Mouse (Mus musculus): ENCODE results near the gene Rita1. TPM values are rescaled to one million over a fixed set of nuclear protein-coding genes. Genes with fewer than 3 reads are reported as not detected.

Gene Rita1
- polyA plus RNA-seq, 1 experiment from 2014 or later = 13.4 TPM

DNA sequence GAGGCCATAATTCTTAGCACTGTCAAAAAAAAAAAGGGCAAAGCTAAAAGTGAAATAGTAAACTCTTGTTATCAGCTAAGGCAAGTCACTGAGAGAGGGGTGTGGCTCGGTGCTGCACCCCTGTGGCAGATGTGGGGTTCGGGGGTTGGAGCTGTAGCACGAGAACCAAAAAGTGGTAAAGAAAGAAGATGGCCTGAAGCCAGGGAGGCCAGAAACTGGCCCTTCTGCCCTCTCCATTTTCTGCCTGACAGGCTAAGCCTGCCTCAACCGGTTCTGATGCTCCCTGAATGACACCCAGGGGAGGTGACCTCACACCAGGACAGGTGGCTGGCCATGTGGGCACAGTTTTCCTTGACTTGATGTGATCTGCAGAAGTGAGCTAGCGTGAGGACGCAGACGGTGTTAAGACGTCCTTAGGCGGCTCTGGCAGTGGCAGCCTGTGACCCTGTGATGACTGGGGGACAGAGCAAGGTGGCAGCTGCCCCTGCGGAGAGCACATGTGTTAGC, 34.4 kb downstream of the Rita1 start:
- no peaks in the 10 kb centered on the region for H3K27me3 ChIP-seq (ENCODE audit: control insufficient read depth, insufficient read depth, low read length)
- H3K9me3 ChIP-seq (replicated peaks; ENCODE audit: control insufficient read depth, low read length) = no peaks in the 10 kb centered on the region
- H3K4me1 ChIP-seq (ENCODE audit: control insufficient read depth, insufficient read depth, low read length) = peaks cover 36% of the 10 kb centered on the region
- peak overlapping the region; percentile 82 for H3K27ac ChIP-seq (ENCODE audit: low read length)
- WGBS = 49% methylated on average over 10 of the region's 10 CpGs
- H3K4me2 ChIP-seq (ENCODE audit: low read depth, low read length) = no peak overlapping the region
- H3K9ac ChIP-seq (ENCODE audit: low read length) = no peak overlapping the region
- ATAC-seq (ENCODE audit: insufficient read depth, low FRiP score) = 0 out of 2 replicates have a peak, but pooled peaks have one; percentile 4
- H3K36me3 ChIP-seq (ENCODE audit: control insufficient read depth, insufficient read depth, low read length) = 0 out of 2 replicates have a peak, but pooled peaks cover 1% of the 10 kb centered on the region
- no peak overlapping the region for H3K4me3 ChIP-seq (replicated peaks; ENCODE audit: low read length)

- peak; percentile 44; the same call in 1 of the 2 replicates for ATAC-seq (ENCODE audit: insufficient read depth, low FRiP score)
- WGBS = 64% methylated on average over 11 of the region's 11 CpGs
- Histone ChIP-seq H3K4me2 (ENCODE audit: low read depth, low read length) (no peak overlapping the region), H3K4me1 (ENCODE audit: control insufficient read depth, insufficient read depth, low read length) (peaks cover 39% of the 10 kb centered on the region), H3K27me3 (ENCODE audit: control insufficient read depth, insufficient read depth, low read length) (no peaks in the 10 kb centered on the region), H3K36me3 (ENCODE audit: control insufficient read depth, insufficient read depth, low read length) (no peaks in the 10 kb centered on the region), H3K9me3 (replicated peaks; ENCODE audit: control insufficient read depth, low read length) (no peaks in the 10 kb centered on the region), H3K9ac (ENCODE audit: low read length) (no peak overlapping the region), H3K27ac (ENCODE audit: low read length) (peak overlapping the region; percentile 82), H3K4me3 (replicated peaks; ENCODE audit: low read length) (no peak overlapping the region)
These were observed 35.5 kb downstream of the Rita1 start for GRCm38 (mm10) chr5:120576781-120577301.

DNA sequence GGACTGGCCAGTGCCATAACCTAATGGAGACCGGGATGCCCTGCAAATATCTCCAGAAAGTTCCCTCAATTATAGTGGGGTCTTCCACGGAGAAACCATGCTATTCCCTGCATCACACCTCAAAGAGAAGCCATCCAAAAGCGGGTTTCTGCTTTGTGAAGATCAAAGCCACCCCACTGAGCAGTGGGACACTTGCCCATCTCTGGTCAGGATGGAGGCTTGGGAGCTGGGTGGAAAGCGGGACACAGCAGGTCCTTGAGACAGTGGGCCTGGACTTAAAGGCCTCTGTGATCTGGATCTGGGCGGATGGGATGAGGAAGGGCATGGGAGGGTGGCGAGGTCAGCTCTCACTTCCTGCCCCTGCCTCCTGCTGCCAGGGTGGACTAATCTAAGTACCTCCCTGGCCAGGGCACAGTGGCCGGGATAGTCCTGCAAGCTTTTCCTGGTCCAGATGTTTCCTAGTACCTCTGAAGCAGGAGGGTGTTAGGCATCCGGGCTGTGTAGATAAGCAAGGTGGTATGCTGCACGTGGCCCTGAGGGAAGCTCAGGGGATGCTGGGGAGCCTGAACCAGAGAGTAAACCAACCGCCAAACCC, 37.8 kb downstream of the Rita1 start:
- WGBS = 72% methylated on average over 10 of the region's 10 CpGs
- no peaks in the 10 kb centered on the region for H3K36me3 ChIP-seq (ENCODE audit: control insufficient read depth, insufficient read depth, low read length)

GRCm38 (mm10) chr5:120571056-120571740, 41.2 kb downstream of the Rita1 start:
- H3K27ac ChIP-seq (ENCODE audit: low read length) = peak overlapping the region; percentile 77
- H3K9ac ChIP-seq (ENCODE audit: low read length) = peak overlapping the region; percentile 10; the same call in 1 of the 2 replicates
- H3K27me3 ChIP-seq (ENCODE audit: control insufficient read depth, insufficient read depth, low read length) = no peaks in the 10 kb centered on the region
- H3K4me2 ChIP-seq (ENCODE audit: low read depth, low read length) = no peak overlapping the region
- H3K36me3 ChIP-seq (ENCODE audit: control insufficient read depth, insufficient read depth, low read length) = no peaks in the 10 kb centered on the region
- H3K4me1 ChIP-seq (ENCODE audit: control insufficient read depth, insufficient read depth, low read length) = peaks cover 56% of the 10 kb centered on the region
- no peak; the same call in 1 of the 2 replicates for ATAC-seq (ENCODE audit: insufficient read depth, low FRiP score)
- no peak overlapping the region for H3K4me3 ChIP-seq (replicated peaks; ENCODE audit: low read length)
- H3K9me3 ChIP-seq (replicated peaks; ENCODE audit: control insufficient read depth, low read length) = no peaks in the 10 kb centered on the region
- 39% methylated on average over 14 of the region's 14 CpGs for WGBS

More for the DNA sequence above, 37.8 kb downstream of the Rita1 start:
- Histone ChIP-seq H3K9me3 (replicated peaks; ENCODE audit: control insufficient read depth, low read length) (no peaks in the 10 kb centered on the region), H3K4me3 (replicated peaks; ENCODE audit: low read length) (no peak overlapping the region), H3K27me3 (ENCODE audit: control insufficient read depth, insufficient read depth, low read length) (no peaks in the 10 kb centered on the region), H3K4me2 (ENCODE audit: low read depth, low read length) (no peak overlapping the region), H3K27ac (ENCODE audit: low read length) (no peak overlapping the region), H3K4me1 (ENCODE audit: control insufficient read depth, insufficient read depth, low read length) (peaks cover 55% of the 10 kb centered on the region), H3K9ac (ENCODE audit: low read length) (no peak overlapping the region)
- no peak for ATAC-seq (ENCODE audit: insufficient read depth, low FRiP score)

DNA sequence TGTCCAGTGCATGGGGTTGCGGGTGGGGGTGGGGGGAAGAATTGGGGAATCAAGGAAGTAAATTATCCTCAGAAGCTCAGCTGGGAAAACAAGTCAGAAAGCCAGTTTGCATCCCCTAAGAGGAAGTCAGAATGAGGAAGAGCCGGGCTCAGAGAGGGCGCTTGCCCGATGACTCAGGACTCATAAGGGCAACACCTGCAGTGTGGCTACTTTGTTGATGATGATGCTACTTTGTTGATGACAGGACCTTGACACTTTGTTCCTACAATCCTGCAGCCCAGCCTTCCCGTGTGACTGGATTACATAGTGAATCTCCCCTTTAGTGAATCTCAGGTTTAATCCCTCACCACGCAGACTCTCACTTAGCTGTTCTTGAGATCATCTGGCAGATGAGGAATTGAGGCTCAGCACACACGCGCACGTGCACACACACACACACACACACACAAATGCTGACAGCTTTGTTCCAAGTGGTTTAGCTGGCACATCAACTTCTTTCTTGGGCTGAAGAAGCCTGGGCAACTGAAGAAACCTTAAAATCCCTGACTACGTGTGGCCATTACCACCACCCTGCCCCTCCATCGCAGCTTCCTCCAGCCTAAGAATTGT, 42.0 kb downstream of the Rita1 start:
- H3K4me1 ChIP-seq (ENCODE audit: control insufficient read depth, insufficient read depth, low read length) = peaks cover 64% of the 10 kb centered on the region
- H3K27me3 ChIP-seq (ENCODE audit: control insufficient read depth, insufficient read depth, low read length) = no peaks in the 10 kb centered on the region
- peak overlapping the region; percentile 77 for H3K27ac ChIP-seq (ENCODE audit: low read length)
- ATAC-seq (ENCODE audit: insufficient read depth, low FRiP score) = no peak
- WGBS = 72% methylated on average over 11 of the region's 11 CpGs
- no peaks in the 10 kb centered on the region for H3K36me3 ChIP-seq (ENCODE audit: control insufficient read depth, insufficient read depth, low read length)
- 0 out of 2 replicates have a peak overlapping the region, but pooled peaks have one; percentile 14 for H3K9ac ChIP-seq (ENCODE audit: low read length)
- no peak overlapping the region for H3K4me3 ChIP-seq (replicated peaks; ENCODE audit: low read length)
- H3K9me3 ChIP-seq (replicated peaks; ENCODE audit: control insufficient read depth, low read length) = no peaks in the 10 kb centered on the region
- no peak overlapping the region for H3K4me2 ChIP-seq (ENCODE audit: low read depth, low read length)

- H3K27me3 ChIP-seq (ENCODE audit: control insufficient read depth, insufficient read depth, low read length) = no peaks in the 10 kb centered on the region
- no peak overlapping the region for H3K4me2 ChIP-seq (ENCODE audit: low read depth, low read length)
- H3K4me1 ChIP-seq (ENCODE audit: control insufficient read depth, insufficient read depth, low read length) = peaks cover 70% of the 10 kb centered on the region
- no peaks in the 10 kb centered on the region for H3K9me3 ChIP-seq (replicated peaks; ENCODE audit: control insufficient read depth, low read length)
- WGBS = 70% methylated on average over 3 of the region's 3 CpGs
- no peaks in the 10 kb centered on the region for H3K36me3 ChIP-seq (ENCODE audit: control insufficient read depth, insufficient read depth, low read length)
- no peak for ATAC-seq (ENCODE audit: insufficient read depth, low FRiP score)
- H3K9ac ChIP-seq (ENCODE audit: low read length) = 0 out of 2 replicates have a peak overlapping the region, but pooled peaks have one; percentile 4
- H3K27ac ChIP-seq (ENCODE audit: low read length) = peak overlapping the region; percentile 52; the same call in 1 of the 2 replicates
- no peak overlapping the region for H3K4me3 ChIP-seq (replicated peaks; ENCODE audit: low read length)
These were observed 42.6 kb downstream of the Rita1 start for GRCm38 (mm10) chr5:120569791-120570190.

DNA sequence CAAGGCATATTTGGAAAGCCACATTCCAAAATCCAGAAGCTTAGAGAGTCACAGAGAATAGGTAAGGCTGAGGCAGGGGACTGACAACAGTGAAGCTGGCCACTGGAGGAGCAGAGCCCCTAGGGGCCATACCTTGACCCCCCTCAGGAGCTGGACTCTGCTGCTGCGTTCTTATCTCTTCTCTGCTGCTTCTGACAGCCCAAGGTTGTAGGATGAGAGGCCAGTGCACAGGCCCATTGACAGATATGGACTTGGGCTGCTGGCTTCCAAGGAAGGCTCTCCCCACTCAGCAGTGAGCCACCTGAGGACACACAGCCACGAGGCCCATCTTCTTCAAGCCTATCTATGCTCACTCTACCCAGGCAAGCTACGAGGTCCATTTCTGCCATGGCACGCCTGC, 43.4 kb downstream of the Rita1 start:
- ATAC-seq (ENCODE audit: insufficient read depth, low FRiP score) = no peak
- Histone ChIP-seq H3K4me1 (ENCODE audit: control insufficient read depth, insufficient read depth, low read length) (peaks cover 75% of the 10 kb centered on the region), H3K4me3 (replicated peaks; ENCODE audit: low read length) (no peak overlapping the region), H3K27me3 (ENCODE audit: control insufficient read depth, insufficient read depth, low read length) (no peaks in the 10 kb centered on the region), H3K4me2 (ENCODE audit: low read depth, low read length) (no peak overlapping the region), H3K36me3 (ENCODE audit: control insufficient read depth, insufficient read depth, low read length) (no peaks in the 10 kb centered on the region), H3K9me3 (replicated peaks; ENCODE audit: control insufficient read depth, low read length) (no peaks in the 10 kb centered on the region), H3K9ac (ENCODE audit: low read length) (peak overlapping the region; percentile 5; the same call in 1 of the 2 replicates), H3K27ac (ENCODE audit: low read length) (no peak overlapping the region)
- WGBS = 72% methylated on average over 4 of the region's 4 CpGs

DNA sequence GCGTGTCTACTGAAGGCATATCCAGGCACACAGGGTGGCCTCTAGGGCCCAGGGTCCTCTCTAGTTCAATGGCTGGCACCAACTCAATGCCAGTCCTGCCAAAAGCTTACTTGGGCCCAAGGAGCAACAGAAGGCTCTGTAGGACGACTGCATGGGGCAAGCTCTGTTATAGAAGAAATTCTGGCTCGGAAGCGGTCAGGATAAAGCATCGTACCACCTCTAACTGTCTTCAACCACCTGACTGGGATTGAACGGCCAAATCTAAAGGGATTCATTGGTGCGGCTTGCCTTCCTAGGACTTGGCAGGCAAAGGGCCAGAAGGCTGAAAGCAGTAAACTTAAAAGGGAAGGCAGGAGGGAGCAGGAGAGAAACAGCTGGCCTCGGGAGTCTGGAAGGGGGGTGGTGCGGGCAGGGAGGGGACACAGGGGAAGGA, 44.0 kb downstream of the Rita1 start:
- peaks cover 81% of the 10 kb centered on the region for H3K4me1 ChIP-seq (ENCODE audit: control insufficient read depth, insufficient read depth, low read length)
- H3K9me3 ChIP-seq (replicated peaks; ENCODE audit: control insufficient read depth, low read length) = no peaks in the 10 kb centered on the region
- ATAC-seq (ENCODE audit: insufficient read depth, low FRiP score) = no peak
- H3K9ac ChIP-seq (ENCODE audit: low read length) = peak overlapping the region; percentile 47
- H3K4me3 ChIP-seq (replicated peaks; ENCODE audit: low read length) = no peak overlapping the region
- H3K27ac ChIP-seq (ENCODE audit: low read length) = peak overlapping the region; percentile 74; the same call in 1 of the 2 replicates
- 57% methylated on average over 9 of the region's 9 CpGs for WGBS
- no peaks in the 10 kb centered on the region for H3K27me3 ChIP-seq (ENCODE audit: control insufficient read depth, insufficient read depth, low read length)
- no peaks in the 10 kb centered on the region for H3K36me3 ChIP-seq (ENCODE audit: control insufficient read depth, insufficient read depth, low read length)
- H3K4me2 ChIP-seq (ENCODE audit: low read depth, low read length) = no peak overlapping the region

Measured in stomach, embryonic 16.5 days (tissue).